Mouse (Mus musculus) embryonic facial prominence, embryonic 11.5 days (tissue): ENCODE measurements around the gene Tnfsf11. TPM values are rescaled to one million over a fixed set of nuclear protein-coding genes. Genes with fewer than 3 reads are reported as not detected.

Experiments used
- ATAC-seq: fragments of 200-750 bp; cut with Nextera tagmentation; replicated peaks from 2 replicates; pipeline ENCODE4 v1.8.0; 2017; ENCODE audit warnings: low read depth; ENCODE audit not compliant: insufficient number of reproducible peaks, low FRiP score, low TSS enrichment
- DNase-seq: peaks from one replicate; pipeline ENCODE4 v3.0.0-alpha.2; 2015; ENCODE audit warnings: low spot score
- H3K27ac ChIP-seq: fragments of 300-500 bp; sonication (generic); replicated peaks from 2 replicates; pipeline ENCODE4 v1.5.1; 2014; ENCODE audit warnings: mild to moderate bottlenecking, low read depth, low read length, control low read depth
- H3K27me3 ChIP-seq: fragments of 300-500 bp; sonication (generic); 2 replicates; pipeline ENCODE4 v1.6.1; 2014; ENCODE audit warnings: mild to moderate bottlenecking, low read length, moderate library complexity, mixed read lengths; ENCODE audit not compliant: control insufficient read depth, insufficient read depth
- H3K36me3 ChIP-seq: fragments of 300-500 bp; sonication (generic); replicated peaks from 2 replicates; pipeline ENCODE4 v1.6.1; 2014; ENCODE audit warnings: low read depth, mild to moderate bottlenecking, low read length, moderate library complexity, mixed read lengths; ENCODE audit not compliant: control insufficient read depth, insufficient read depth
- H3K4me1 ChIP-seq: fragments of 300-500 bp; sonication (generic); 2 replicates; pipeline ENCODE4 v1.6.1; 2014; ENCODE audit warnings: low read length, mixed read lengths; ENCODE audit not compliant: control insufficient read depth, insufficient read depth
- H3K4me2 ChIP-seq: fragments of 300-500 bp; sonication (generic); 2 replicates; pipeline ENCODE4 v1.6.1; 2014; ENCODE audit warnings: low read depth, mild to moderate bottlenecking, control low read depth, low read length, moderate library complexity
- H3K4me3 ChIP-seq: fragments of 300-500 bp; sonication (generic); 2 replicates; pipeline ENCODE4 v1.5.1; 2014; ENCODE audit warnings: low read depth, low read length, control low read depth
- H3K9ac ChIP-seq: fragments of 300-500 bp; sonication (generic); replicated peaks from 2 replicates; pipeline ENCODE4 v1.6.1; 2014; ENCODE audit warnings: mild to moderate bottlenecking, control low read depth, low read length
- H3K9me3 ChIP-seq: fragments of 300-500 bp; sonication (generic); replicated peaks from 2 replicates; pipeline ENCODE4 v1.6.1; 2016; ENCODE audit warnings: mild to moderate bottlenecking, low read length, inconsistent platforms, mixed read lengths; ENCODE audit not compliant: control insufficient read depth
- WGBS: fragments of 180-500 bp; shearing (Covaris S2); extraction: QIAGEN DNeasy Blood & Tissue Kit; methylation state at CpG from one replicate; pipeline ENCODE4 v1.1.7; 2014; 5-methylcytosine and 5-hydroxymethylcytosine counted together
- polyA plus RNA-seq: library from polyadenylated mRNA; unstranded; fragments of >200 nt; fragmentation: Nextera tagmentation; extraction: Ambion mirVana; gene quantifications from 2 replicates; pipeline ENCODE4 v1.2.1, GENCODE M21; 2014

Tnfsf11 gene
- polyA plus RNA-seq, 1 experiment from 2014 or later: 0.15 TPM

DNA sequence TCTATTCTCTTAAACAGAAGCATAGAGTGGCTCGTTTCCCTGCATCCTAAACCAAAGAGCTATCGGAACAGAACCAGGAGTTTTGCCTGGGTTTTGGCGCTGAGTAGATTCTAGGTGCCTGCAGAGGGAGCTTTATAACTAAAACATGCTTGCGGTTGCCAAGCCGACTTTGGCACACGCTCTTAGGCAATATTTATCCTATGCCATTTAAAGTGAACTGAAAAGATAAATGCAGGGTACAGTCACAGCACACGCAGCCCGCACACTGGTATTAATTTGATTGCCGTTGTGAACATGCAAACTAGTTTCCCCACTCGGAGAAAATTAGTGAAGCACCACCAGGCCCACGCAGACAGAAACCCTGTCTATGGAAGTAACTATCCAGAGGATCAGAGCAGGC is 25.4 kb downstream of the Tnfsf11 start:
- no peak for ATAC-seq
- H3K27ac ChIP-seq: no peak overlapping the region
- 87% methylated on average over 11 of the region's 11 CpGs for WGBS

DNA sequence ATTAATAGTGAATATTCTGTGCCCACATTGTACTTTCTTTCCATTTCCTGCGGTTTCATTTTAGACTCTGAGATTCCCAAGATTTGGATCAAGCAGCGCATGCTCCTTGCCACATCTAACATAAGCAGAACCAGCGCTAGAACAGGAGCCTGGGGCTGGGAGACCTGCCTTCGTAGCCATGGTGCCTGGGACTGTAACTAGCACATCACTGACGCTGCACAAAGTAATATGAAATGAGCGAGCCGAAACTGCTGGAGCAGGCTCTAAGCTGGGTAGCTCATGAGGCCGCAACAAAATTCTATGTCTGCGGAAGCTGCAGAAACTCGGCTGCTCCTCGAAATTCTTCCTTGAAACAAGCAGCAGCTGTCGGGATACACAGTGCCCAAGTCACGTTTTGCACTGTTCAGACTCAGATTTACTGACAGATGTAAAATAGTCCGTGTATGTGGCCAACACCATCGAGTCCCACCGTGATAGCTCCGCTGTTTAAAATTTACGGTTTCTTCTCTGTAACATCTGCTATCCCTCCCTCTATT is 31.4 kb downstream of the Tnfsf11 start:
- no peak overlapping the region for H3K4me2 ChIP-seq
- H3K27ac ChIP-seq: no peak overlapping the region
- H3K27me3 ChIP-seq: no peaks in the 10 kb centered on the region
- no peaks in the 10 kb centered on the region for H3K9me3 ChIP-seq
- no peaks in the 10 kb centered on the region for H3K4me1 ChIP-seq
- no peak overlapping the region for H3K4me3 ChIP-seq
- WGBS: 89% methylated on average over 18 of the region's 18 CpGs
- DNase-seq (no peak), ATAC-seq (no peak)
- H3K36me3 ChIP-seq: no peaks in the 10 kb centered on the region
- no peak overlapping the region for H3K9ac ChIP-seq

More for the DNA sequence above, 25.4 kb downstream of the Tnfsf11 start:
- no peak overlapping the region for H3K4me2 ChIP-seq
- no peaks in the 10 kb centered on the region for H3K4me1 ChIP-seq
- no peaks in the 10 kb centered on the region for H3K9me3 ChIP-seq
- H3K4me3 ChIP-seq: no peak overlapping the region
- no peaks in the 10 kb centered on the region for H3K36me3 ChIP-seq
- H3K27me3 ChIP-seq: no peaks in the 10 kb centered on the region
- DNase-seq: no peak
- no peak overlapping the region for H3K9ac ChIP-seq

DNA sequence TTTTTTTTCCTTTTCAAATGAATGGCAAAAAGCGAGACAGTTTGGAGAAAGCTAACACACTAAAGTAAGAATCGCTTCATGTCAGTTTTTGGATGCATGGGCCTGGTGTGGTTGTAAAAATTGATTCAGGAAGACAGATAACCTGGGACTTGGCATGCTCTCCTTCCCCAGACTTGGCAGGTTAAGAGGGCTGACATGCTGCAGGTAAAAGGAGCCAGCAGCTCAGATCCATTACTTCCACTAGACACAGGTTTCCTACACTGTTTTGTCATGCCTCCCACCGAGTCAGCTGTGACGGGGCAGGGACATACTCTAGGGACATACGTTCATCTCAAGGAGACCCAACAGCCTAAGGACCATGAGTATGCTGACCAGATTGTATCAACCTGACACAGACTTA is 33.0 kb downstream of the Tnfsf11 start:
- no peak for DNase-seq
- H3K27me3 ChIP-seq: no peaks in the 10 kb centered on the region
- H3K4me3 ChIP-seq: no peak overlapping the region
- 88% methylated on average over 5 of the region's 5 CpGs for WGBS
- H3K4me1 ChIP-seq: no peaks in the 10 kb centered on the region
- no peak overlapping the region for H3K4me2 ChIP-seq
- H3K9me3 ChIP-seq: no peaks in the 10 kb centered on the region
- H3K36me3 ChIP-seq: no peaks in the 10 kb centered on the region
- no peak overlapping the region for H3K9ac ChIP-seq
- ATAC-seq: no peak
- H3K27ac ChIP-seq: no peak overlapping the region

DNA sequence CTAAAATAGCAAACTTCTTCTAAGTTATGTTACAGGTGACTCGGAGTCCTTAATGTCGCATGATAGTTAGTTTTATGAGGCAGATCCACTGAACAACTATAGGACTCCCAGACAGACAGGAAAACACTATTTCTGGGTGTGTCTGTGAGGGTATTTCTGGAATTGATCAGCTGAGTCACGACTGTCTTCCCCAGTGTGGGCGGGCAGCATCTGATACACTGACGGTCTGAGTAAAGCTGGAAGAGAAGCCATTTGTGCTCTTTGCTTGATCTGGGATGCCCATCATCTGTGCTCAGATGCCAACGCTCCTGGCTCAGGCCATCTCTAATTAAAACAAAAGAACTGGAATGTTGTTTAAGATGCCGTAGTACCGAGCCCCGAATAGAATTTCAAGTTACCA is 33.7 kb downstream of the Tnfsf11 start:
- Histone ChIP-seq H3K36me3 (no peaks in the 10 kb centered on the region), H3K27me3 (no peaks in the 10 kb centered on the region), H3K4me3 (no peak overlapping the region), H3K4me2 (no peak overlapping the region), H3K9ac (no peak overlapping the region), H3K4me1 (no peaks in the 10 kb centered on the region), H3K9me3 (no peaks in the 10 kb centered on the region), H3K27ac (no peak overlapping the region)
- 86% methylated on average over 9 of the region's 9 CpGs for WGBS
- DNase-seq (no peak), ATAC-seq (no peak)

DNA sequence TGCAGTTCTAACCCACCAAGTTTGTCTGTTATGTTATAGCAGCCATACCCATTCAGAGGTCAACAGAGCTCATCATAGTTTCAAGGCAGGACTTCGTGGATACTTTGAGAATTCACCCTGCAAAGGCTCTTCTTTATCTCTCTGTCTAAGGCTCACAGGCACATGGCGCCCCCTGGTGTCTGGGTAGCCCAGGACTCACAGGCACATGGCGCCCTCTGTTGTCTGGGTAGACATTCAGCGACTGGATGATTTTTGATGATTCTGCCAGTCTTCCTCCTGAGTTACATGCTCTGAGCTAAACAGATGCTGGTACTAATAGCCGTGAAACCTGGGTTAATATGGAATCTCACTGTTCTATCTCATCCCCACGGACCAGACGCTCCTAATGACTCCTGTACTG is 34.3 kb downstream of the Tnfsf11 start:
- Histone ChIP-seq H3K36me3 (no peaks in the 10 kb centered on the region), H3K9me3 (no peaks in the 10 kb centered on the region), H3K4me1 (no peaks in the 10 kb centered on the region), H3K27me3 (no peaks in the 10 kb centered on the region), H3K4me3 (no peak overlapping the region), H3K4me2 (no peak overlapping the region), H3K9ac (no peak overlapping the region), H3K27ac (no peak overlapping the region)
- no peak for ATAC-seq
- peak; percentile 45 for DNase-seq
- 76% methylated on average over 7 of the region's 7 CpGs for WGBS

DNA sequence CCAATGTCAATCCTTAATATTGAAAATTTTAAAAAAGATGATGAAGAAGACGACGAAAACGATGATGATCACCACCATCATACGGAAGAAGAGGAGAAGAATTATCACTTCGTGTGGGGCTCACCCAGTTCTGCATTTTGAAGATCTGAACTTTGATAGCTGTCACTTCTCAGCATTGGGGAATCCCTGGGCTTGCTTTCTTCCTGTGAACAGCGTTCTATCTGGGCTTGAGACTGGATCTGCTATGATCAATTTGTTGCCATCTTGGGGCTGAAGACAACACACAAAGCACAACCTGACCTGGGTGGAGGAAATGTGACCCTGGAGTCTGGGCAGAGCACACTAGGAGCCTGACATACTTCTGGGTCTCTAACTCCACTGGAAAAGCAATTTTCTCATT is 43.0 kb downstream of the Tnfsf11 start:
- 86% methylated on average over 6 of the region's 6 CpGs for WGBS
- H3K36me3 ChIP-seq: no peaks in the 10 kb centered on the region
- no peak overlapping the region for H3K27ac ChIP-seq
- DNase-seq (no peak), ATAC-seq (no peak)
- no peaks in the 10 kb centered on the region for H3K27me3 ChIP-seq
- no peaks in the 10 kb centered on the region for H3K4me1 ChIP-seq
- H3K4me2 ChIP-seq: no peak overlapping the region
- no peak overlapping the region for H3K4me3 ChIP-seq
- no peak overlapping the region for H3K9ac ChIP-seq
- no peaks in the 10 kb centered on the region for H3K9me3 ChIP-seq

DNA sequence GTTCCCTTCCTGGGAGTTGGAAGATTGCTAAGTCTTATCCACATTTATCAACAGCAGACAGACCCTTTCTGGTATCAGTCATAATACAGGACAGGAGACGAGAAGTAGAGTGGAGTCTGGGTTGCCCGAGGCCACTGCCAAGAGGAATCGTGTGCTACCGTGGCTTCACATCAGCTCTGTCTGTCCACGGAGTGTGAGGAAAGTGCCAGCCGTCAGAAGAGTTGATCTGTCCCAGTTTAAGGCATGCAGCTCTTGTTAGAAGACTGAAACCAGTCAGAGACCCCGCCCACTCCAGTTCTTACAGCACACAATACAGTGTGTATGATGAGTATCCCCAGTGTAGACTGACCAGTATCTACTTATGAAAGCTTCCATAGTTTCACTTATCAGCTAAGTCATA is 45.2 kb downstream of the Tnfsf11 start:
- no peak overlapping the region for H3K27ac ChIP-seq
- no peak for DNase-seq
- 86% methylated on average over 7 of the region's 7 CpGs for WGBS
- H3K4me1 ChIP-seq: no peaks in the 10 kb centered on the region
- no peak overlapping the region for H3K4me2 ChIP-seq
- no peaks in the 10 kb centered on the region for H3K9me3 ChIP-seq
- no peak overlapping the region for H3K4me3 ChIP-seq
- H3K27me3 ChIP-seq: no peaks in the 10 kb centered on the region
- no peak overlapping the region for H3K9ac ChIP-seq
- ATAC-seq: no peak
- H3K36me3 ChIP-seq: no peaks in the 10 kb centered on the region

DNA sequence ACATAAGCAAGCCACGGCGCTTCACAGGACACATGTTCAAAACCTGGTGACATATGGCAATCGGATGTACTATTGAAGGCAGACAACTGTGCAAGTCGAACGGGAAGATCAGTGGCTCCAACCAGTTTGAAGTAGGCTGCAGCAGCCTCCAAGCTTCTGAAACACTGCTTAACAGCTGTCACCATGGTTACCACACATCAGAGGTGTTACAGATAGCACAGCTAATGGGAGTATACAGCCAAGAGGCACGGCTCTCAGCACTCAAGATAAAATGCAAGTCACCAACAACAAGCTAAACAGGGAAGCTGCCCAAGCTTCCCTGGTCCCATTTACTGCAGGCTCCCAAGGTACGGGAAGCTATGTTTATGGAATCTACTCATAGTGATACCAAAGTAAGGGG is 46.6 kb downstream of the Tnfsf11 start:
- Histone ChIP-seq H3K27ac (no peak overlapping the region), H3K4me3 (no peak overlapping the region), H3K4me1 (no peaks in the 10 kb centered on the region), H3K36me3 (no peaks in the 10 kb centered on the region), H3K9me3 (no peaks in the 10 kb centered on the region), H3K9ac (no peak overlapping the region), H3K27me3 (no peaks in the 10 kb centered on the region), H3K4me2 (no peak overlapping the region)
- no peak for ATAC-seq
- no peak for DNase-seq
- 86% methylated on average over 7 of the region's 7 CpGs for WGBS
